Mouse (Mus musculus) embryonic facial prominence, embryonic 11.5 days (tissue): ENCODE results near the gene Ccr4. TPM values are rescaled to one million over a fixed set of nuclear protein-coding genes. Genes with fewer than 3 reads are reported as not detected.

Source experiments
- ATAC-seq: fragments of 200-750 bp; cut with Nextera tagmentation; replicated peaks from 2 replicates; pipeline ENCODE4 v1.8.0; 2017; ENCODE audit warnings: low read depth; ENCODE audit not compliant: insufficient number of reproducible peaks, low FRiP score, low TSS enrichment
- DNase-seq: peaks from one replicate; pipeline ENCODE4 v3.0.0-alpha.2; 2015; ENCODE audit warnings: low spot score
- H3K27ac ChIP-seq: fragments of 300-500 bp; sonication (generic); replicated peaks from 2 replicates; pipeline ENCODE4 v1.5.1; 2014; ENCODE audit warnings: mild to moderate bottlenecking, low read depth, low read length, control low read depth
- H3K27me3 ChIP-seq: fragments of 300-500 bp; sonication (generic); 2 replicates; pipeline ENCODE4 v1.6.1; 2014; ENCODE audit warnings: mild to moderate bottlenecking, low read length, moderate library complexity, mixed read lengths; ENCODE audit not compliant: control insufficient read depth, insufficient read depth
- H3K36me3 ChIP-seq: fragments of 300-500 bp; sonication (generic); replicated peaks from 2 replicates; pipeline ENCODE4 v1.6.1; 2014; ENCODE audit warnings: low read depth, mild to moderate bottlenecking, low read length, moderate library complexity, mixed read lengths; ENCODE audit not compliant: control insufficient read depth, insufficient read depth
- H3K4me1 ChIP-seq: fragments of 300-500 bp; sonication (generic); 2 replicates; pipeline ENCODE4 v1.6.1; 2014; ENCODE audit warnings: low read length, mixed read lengths; ENCODE audit not compliant: control insufficient read depth, insufficient read depth
- H3K4me2 ChIP-seq: fragments of 300-500 bp; sonication (generic); 2 replicates; pipeline ENCODE4 v1.6.1; 2014; ENCODE audit warnings: low read depth, mild to moderate bottlenecking, control low read depth, low read length, moderate library complexity
- H3K4me3 ChIP-seq: fragments of 300-500 bp; sonication (generic); 2 replicates; pipeline ENCODE4 v1.5.1; 2014; ENCODE audit warnings: low read depth, low read length, control low read depth
- H3K9ac ChIP-seq: fragments of 300-500 bp; sonication (generic); replicated peaks from 2 replicates; pipeline ENCODE4 v1.6.1; 2014; ENCODE audit warnings: mild to moderate bottlenecking, control low read depth, low read length
- H3K9me3 ChIP-seq: fragments of 300-500 bp; sonication (generic); replicated peaks from 2 replicates; pipeline ENCODE4 v1.6.1; 2016; ENCODE audit warnings: mild to moderate bottlenecking, low read length, inconsistent platforms, mixed read lengths; ENCODE audit not compliant: control insufficient read depth
- WGBS: fragments of 180-500 bp; shearing (Covaris S2); extraction: QIAGEN DNeasy Blood & Tissue Kit; methylation state at CpG from one replicate; pipeline ENCODE4 v1.1.7; 2014; 5-methylcytosine and 5-hydroxymethylcytosine counted together
- polyA plus RNA-seq: library from polyadenylated mRNA; unstranded; fragments of >200 nt; fragmentation: Nextera tagmentation; extraction: Ambion mirVana; gene quantifications from 2 replicates; pipeline ENCODE4 v1.2.1, GENCODE M21; 2014

Ccr4 gene
- polyA plus RNA-seq, 1 experiment from 2014 or later = not detected

DNA sequence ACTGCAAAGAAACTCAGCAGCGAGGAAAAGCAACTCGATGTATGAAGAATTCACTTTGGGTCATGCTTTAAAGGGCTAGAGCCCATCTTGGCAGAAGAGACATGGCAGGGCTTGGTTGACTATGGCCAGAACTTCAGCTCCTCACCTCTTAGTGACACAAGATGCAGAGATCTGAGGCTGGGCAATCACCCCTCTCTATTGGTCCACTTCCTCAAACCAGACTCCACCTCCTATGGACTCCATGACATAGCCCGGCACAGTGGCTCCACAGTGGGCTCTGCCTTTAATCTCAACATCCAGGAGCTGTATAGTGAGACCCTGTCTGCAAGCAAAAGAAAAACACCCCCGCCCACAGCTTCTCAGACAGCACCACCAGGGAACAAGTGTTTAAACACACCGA is 19.9 kb downstream of the Ccr4 start:
- H3K27me3 ChIP-seq = no peaks in the 10 kb centered on the region
- H3K27ac ChIP-seq = no peak overlapping the region
- no peak overlapping the region for H3K4me2 ChIP-seq
- ATAC-seq (no peak), DNase-seq (no peak)
- H3K4me1 ChIP-seq = no peaks in the 10 kb centered on the region
- H3K36me3 ChIP-seq = no peaks in the 10 kb centered on the region
- no peak overlapping the region for H3K9ac ChIP-seq
- no peak overlapping the region for H3K4me3 ChIP-seq
- no peaks in the 10 kb centered on the region for H3K9me3 ChIP-seq
- 78% methylated on average over 5 of the region's 5 CpGs for WGBS

DNA sequence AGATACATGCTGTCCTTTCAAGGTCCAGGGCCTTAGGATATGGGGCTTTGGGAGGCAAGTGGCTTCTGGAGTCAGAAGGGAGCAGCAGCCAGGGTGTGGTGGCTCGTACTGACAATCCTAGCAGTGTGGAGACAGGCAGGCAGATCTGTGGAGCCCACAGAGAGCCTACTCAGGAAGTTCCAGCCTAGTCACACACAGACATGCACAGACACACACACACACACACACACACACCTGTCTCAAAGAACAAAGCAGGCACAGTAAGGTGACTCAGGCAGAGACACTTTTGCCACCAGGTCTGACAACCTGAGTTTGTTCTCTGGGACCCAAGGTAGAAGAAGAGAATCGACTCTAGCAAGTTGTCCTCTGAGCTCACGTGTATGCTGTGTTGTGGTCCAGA is 23.8 kb downstream of the Ccr4 start:
- no peak for DNase-seq
- no peak overlapping the region for H3K4me3 ChIP-seq
- no peak for ATAC-seq
- H3K27ac ChIP-seq = no peak overlapping the region
- H3K9me3 ChIP-seq = no peaks in the 10 kb centered on the region
- H3K36me3 ChIP-seq = no peaks in the 10 kb centered on the region
- 73% methylated on average over 3 of the region's 3 CpGs for WGBS
- no peak overlapping the region for H3K4me2 ChIP-seq
- no peaks in the 10 kb centered on the region for H3K27me3 ChIP-seq
- no peak overlapping the region for H3K9ac ChIP-seq
- no peaks in the 10 kb centered on the region for H3K4me1 ChIP-seq

DNA sequence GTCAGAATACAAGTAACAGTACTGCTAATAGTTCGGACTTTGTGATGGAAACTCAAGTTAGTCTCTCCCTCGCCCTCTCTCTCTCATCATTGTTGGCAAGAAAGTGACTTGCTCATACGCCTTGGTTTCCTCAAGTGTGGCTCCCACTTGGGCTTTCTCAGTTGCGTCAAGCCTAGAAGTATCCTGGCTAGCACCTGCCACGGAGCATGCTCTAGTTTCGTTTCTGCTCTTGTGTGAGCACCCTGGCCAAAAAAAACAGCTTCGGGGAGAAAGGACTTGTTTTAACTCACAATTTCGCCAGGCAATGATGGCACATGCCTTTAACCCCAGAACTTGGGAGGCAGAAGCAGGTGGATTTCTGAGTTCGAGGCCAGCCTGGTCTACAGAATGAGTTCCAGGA is 27.7 kb downstream of the Ccr4 start:
- Histone ChIP-seq H3K9me3 (no peaks in the 10 kb centered on the region), H3K27ac (no peak overlapping the region), H3K36me3 (no peaks in the 10 kb centered on the region), H3K27me3 (no peaks in the 10 kb centered on the region), H3K4me3 (no peak overlapping the region), H3K4me1 (no peaks in the 10 kb centered on the region), H3K4me2 (no peak overlapping the region), H3K9ac (no peak overlapping the region)
- WGBS = 96% methylated on average over 9 of the region's 9 CpGs
- DNase-seq (no peak), ATAC-seq (no peak)

DNA sequence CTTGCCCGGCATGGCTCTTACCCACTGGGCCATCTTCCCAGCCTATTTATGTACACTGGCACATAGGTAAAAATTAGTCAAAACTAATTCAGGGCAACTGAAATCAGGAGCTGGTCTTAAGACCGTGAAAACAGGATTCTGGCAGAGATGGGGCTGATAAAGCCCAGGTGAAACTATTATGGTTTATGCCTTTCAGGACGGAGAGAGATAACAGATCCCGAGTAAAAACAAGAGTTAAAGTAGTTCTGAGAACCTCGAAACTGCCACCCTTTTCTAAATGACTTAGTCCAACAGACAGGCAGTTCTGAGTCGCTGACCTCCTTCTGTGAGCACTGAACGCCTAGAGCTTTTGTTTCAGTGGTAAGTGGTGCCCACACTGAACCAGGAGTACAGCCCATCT is 32.8 kb downstream of the Ccr4 start:
- H3K27ac ChIP-seq = no peak overlapping the region
- WGBS = 88% methylated on average over 7 of the region's 7 CpGs
- no peak for ATAC-seq
- no peak overlapping the region for H3K9ac ChIP-seq
- no peak overlapping the region for H3K4me3 ChIP-seq
- no peaks in the 10 kb centered on the region for H3K9me3 ChIP-seq
- DNase-seq = no peak
- no peaks in the 10 kb centered on the region for H3K27me3 ChIP-seq
- H3K36me3 ChIP-seq = no peaks in the 10 kb centered on the region
- H3K4me1 ChIP-seq = no peaks in the 10 kb centered on the region
- no peak overlapping the region for H3K4me2 ChIP-seq

DNA sequence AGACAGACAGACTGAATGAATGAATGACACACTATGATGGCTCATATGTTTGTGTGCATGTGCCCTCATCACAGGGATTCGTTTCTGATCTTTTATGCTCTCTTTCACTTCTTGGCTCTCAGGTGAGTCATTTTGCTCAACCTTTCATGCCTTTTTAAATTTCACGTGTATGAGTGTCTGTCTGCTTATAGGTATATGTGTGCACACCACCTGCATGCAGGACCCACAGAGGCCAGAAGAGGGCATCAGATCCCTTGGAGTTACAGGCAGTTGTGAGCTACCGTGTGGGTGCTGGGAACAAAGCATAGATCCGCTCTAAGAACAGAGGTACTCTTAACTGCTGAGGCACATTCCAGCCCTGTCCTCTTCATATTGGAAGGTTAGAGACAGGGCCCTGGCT is 36.0 kb downstream of the Ccr4 start:
- DNase-seq (no peak), ATAC-seq (no peak)
- WGBS = 91% methylated on average over 4 of the region's 4 CpGs
- H3K9me3 ChIP-seq = no peaks in the 10 kb centered on the region
- H3K4me3 ChIP-seq = no peak overlapping the region
- H3K4me1 ChIP-seq = no peaks in the 10 kb centered on the region
- H3K27me3 ChIP-seq = no peaks in the 10 kb centered on the region
- H3K36me3 ChIP-seq = 0 out of 2 replicates have a peak, but pooled peaks cover 2% of the 10 kb centered on the region
- no peak overlapping the region for H3K9ac ChIP-seq
- no peak overlapping the region for H3K27ac ChIP-seq
- H3K4me2 ChIP-seq = no peak overlapping the region

DNA sequence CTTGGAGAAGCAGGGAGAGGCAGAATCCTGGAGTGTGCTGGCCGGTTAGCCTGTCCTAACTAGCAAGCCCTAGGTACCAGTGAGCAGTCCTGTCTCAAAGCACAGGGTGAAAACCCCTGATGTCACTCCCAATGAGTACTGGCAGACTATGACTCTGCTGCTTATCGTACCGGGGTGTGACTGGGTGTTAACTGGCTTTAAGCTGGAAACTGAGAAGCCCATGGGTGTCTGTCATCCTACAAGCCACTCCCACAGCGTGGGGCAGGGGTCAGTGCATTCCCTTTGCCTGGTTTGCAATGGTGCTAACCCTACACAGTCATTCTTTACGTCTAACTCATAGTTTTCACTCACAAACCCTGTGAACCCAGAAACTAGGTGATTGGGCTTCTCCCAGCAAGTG is 36.5 kb downstream of the Ccr4 start:
- no peaks in the 10 kb centered on the region for H3K27me3 ChIP-seq
- no peak overlapping the region for H3K4me2 ChIP-seq
- DNase-seq (no peak), ATAC-seq (no peak)
- WGBS = 81% methylated on average over 5 of the region's 5 CpGs
- H3K4me1 ChIP-seq = no peaks in the 10 kb centered on the region
- no peaks in the 10 kb centered on the region for H3K9me3 ChIP-seq
- H3K9ac ChIP-seq = no peak overlapping the region
- no peak overlapping the region for H3K4me3 ChIP-seq
- H3K27ac ChIP-seq = no peak overlapping the region
- 0 out of 2 replicates have a peak, but pooled peaks cover 2% of the 10 kb centered on the region for H3K36me3 ChIP-seq

- ATAC-seq (no peak), DNase-seq (no peak)
- 0 out of 2 replicates have a peak, but pooled peaks cover 2% of the 10 kb centered on the region for H3K36me3 ChIP-seq
- 72% methylated on average over 7 of the region's 7 CpGs for WGBS
- no peaks in the 10 kb centered on the region for H3K9me3 ChIP-seq
- H3K27ac ChIP-seq = no peak overlapping the region
- H3K4me3 ChIP-seq = no peak overlapping the region
- no peak overlapping the region for H3K4me2 ChIP-seq
- no peak overlapping the region for H3K9ac ChIP-seq
- H3K27me3 ChIP-seq = no peaks in the 10 kb centered on the region
- no peaks in the 10 kb centered on the region for H3K4me1 ChIP-seq
Measured at GRCm38 (mm10) chr9:114466871-114467270, 37.8 kb downstream of the Ccr4 start.

- DNase-seq = no peak
- Histone ChIP-seq H3K4me3 (no peak overlapping the region), H3K9ac (no peak overlapping the region), H3K36me3 (0 out of 2 replicates have a peak, but pooled peaks cover 2% of the 10 kb centered on the region), H3K9me3 (no peaks in the 10 kb centered on the region), H3K4me1 (no peaks in the 10 kb centered on the region), H3K27me3 (no peaks in the 10 kb centered on the region), H3K4me2 (no peak overlapping the region), H3K27ac (no peak overlapping the region)
- 88% methylated on average over 6 of the region's 6 CpGs for WGBS
- no peak for ATAC-seq
Measured at GRCm38 (mm10) chr9:114465442-114465841, 39.3 kb downstream of the Ccr4 start.
